Mouse (Mus musculus) thymus, postnatal 14 days (tissue): ENCODE data around the gene Tgfb3.

Source experiments
- DNase-seq: peaks from one replicate; pipeline ENCODE4 v3.0.0; 2021

The Tgfb3 gene

GRCm38 (mm10) chr12:86078553-86079201, at the start of gene Tgfb3:
Tgfb3 (minus strand) TSS chr12:86079041.
- DNase-seq: peak; percentile 30

GRCm38 (mm10) chr12:86128122-86128521, 49.3 kb upstream of the Tgfb3 start:
- DNase-seq: no peak

- DNase-seq: no peak
Observed at GRCm38 (mm10) chr12:86124016-86124415, 45.2 kb upstream of the Tgfb3 start.

GRCm38 (mm10) chr12:86116295-86116835, 37.5 kb upstream of the Tgfb3 start:
- no peak for DNase-seq

- DNase-seq: peak; percentile 42
Observed at GRCm38 (mm10) chr12:86110637-86111036, 31.8 kb upstream of the Tgfb3 start.

- no peak for DNase-seq
Observed at GRCm38 (mm10) chr12:86109531-86109930, 30.7 kb upstream of the Tgfb3 start.

- no peak for DNase-seq
Observed at GRCm38 (mm10) chr12:86107645-86108044, 28.8 kb upstream of the Tgfb3 start.

- DNase-seq: no peak
Observed at GRCm38 (mm10) chr12:86106086-86106485, 27.2 kb upstream of the Tgfb3 start.

- no peak for DNase-seq
Observed at GRCm38 (mm10) chr12:86105546-86105945, 26.7 kb upstream of the Tgfb3 start.

- no peak for DNase-seq
Observed at GRCm38 (mm10) chr12:86104297-86104696, 25.5 kb upstream of the Tgfb3 start.

GRCm38 (mm10) chr12:86103852-86104251, 25.0 kb upstream of the Tgfb3 start:
- DNase-seq: no peak

GRCm38 (mm10) chr12:86103391-86103790, 24.6 kb upstream of the Tgfb3 start:
- no peak for DNase-seq

- DNase-seq: no peak
Observed at GRCm38 (mm10) chr12:86102686-86103085, 23.8 kb upstream of the Tgfb3 start.

- DNase-seq: no peak
Observed at GRCm38 (mm10) chr12:86100711-86101110, 21.9 kb upstream of the Tgfb3 start.

- no peak for DNase-seq
Observed at GRCm38 (mm10) chr12:86097781-86098180, 18.9 kb upstream of the Tgfb3 start.

- no peak for DNase-seq
Observed at GRCm38 (mm10) chr12:86095806-86096205, 17.0 kb upstream of the Tgfb3 start.

- DNase-seq: no peak
Observed at GRCm38 (mm10) chr12:86094075-86094474, 15.2 kb upstream of the Tgfb3 start.

- no peak for DNase-seq
Observed at GRCm38 (mm10) chr12:86091601-86092132, 12.8 kb upstream of the Tgfb3 start.

GRCm38 (mm10) chr12:86090764-86091163, 11.9 kb upstream of the Tgfb3 start:
- DNase-seq: no peak

GRCm38 (mm10) chr12:86088042-86088441, 9.2 kb upstream of the Tgfb3 start:
- no peak for DNase-seq

GRCm38 (mm10) chr12:86086550-86086949, 7.7 kb upstream of the Tgfb3 start:
- no peak for DNase-seq

GRCm38 (mm10) chr12:86085873-86086272, 7.0 kb upstream of the Tgfb3 start:
- DNase-seq: no peak

- peak; percentile 24 for DNase-seq
Observed at GRCm38 (mm10) chr12:86082481-86083012, 3.7 kb upstream of the Tgfb3 start, which contains the start of gene Ift43. Ift43 (plus strand) TSS chr12:86082541.

GRCm38 (mm10) chr12:86079202-86079667, 394 bp upstream of the Tgfb3 start:
- DNase-seq: peak; percentile 86
